Mouse (Mus musculus): ENCODE measurements around the gene Dusp10.

Dusp10 gene

DNA sequence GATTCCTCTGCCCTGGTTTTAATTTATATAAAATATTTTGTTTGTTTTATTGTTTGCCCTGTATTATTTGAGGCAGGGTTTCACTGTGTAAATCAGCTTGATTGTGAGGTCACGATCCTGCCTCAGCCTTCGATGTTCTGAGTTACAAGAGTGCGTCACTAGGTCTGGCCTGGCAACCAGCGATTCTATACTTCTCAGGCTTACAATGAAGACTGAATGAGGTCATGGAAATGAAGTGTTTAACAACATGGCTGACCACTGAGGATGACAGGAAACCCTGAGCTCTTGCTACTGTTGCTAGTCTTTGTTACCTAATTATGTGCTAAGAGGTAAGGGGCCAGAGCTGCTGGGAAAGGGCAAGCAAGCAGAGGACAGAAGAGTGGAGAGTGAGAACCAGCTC is at the start of gene Dusp10:
Gene Dusp10, plus strand, starts transcription at position 197 of the 400 bp plus-strand sequence.
- no peak for DNase-seq (ENCODE audit: low read depth, low spot score)

DNA sequence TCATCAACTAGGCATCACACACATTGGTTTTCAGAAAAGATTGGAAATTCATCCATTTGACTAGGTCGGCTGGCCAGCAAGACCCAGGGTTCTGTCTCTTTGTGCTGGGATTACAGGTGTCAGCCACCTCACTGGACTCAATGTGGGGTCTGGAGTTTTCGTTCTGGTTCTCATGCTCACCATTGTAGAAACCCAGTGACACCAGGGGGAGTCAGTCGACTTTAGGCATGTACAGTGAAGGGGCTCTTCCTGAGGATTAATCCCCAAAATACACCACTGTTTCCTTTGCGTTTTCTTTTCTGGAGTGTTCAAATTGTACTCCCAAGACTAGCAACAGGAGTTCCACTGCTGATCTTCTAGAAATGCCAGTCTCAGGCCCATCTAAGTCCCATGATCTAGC is 47.8 kb upstream of the Dusp10 start:
- no peak for DNase-seq (ENCODE audit: low read depth, low spot score)

DNA sequence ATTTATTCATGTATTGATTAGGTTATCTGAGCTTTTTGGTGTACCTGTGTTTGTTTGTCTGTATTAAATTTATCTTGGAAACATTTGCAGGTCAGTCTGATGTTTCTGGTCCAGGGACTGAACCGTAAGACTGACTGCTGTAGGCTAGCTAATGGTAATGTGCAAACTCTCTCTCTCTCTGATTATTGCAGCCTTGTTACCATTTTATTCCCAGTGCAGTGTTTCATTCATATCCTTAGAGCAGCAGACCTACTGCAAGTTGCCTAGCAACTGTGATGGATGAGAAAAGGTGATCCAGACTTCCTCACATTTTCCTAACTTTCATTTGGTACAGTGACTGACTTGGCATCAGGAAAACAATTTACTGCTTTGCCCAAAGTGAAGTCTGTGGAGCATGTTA is 43.8 kb upstream of the Dusp10 start:
- DNase-seq (ENCODE audit: low read depth, low spot score), result no peak

- no peak for DNase-seq (ENCODE audit: low read depth, low spot score)
These were observed 33.3 kb upstream of the Dusp10 start for GRCm38 (mm10) chr1:183979814-183980243.

DNA sequence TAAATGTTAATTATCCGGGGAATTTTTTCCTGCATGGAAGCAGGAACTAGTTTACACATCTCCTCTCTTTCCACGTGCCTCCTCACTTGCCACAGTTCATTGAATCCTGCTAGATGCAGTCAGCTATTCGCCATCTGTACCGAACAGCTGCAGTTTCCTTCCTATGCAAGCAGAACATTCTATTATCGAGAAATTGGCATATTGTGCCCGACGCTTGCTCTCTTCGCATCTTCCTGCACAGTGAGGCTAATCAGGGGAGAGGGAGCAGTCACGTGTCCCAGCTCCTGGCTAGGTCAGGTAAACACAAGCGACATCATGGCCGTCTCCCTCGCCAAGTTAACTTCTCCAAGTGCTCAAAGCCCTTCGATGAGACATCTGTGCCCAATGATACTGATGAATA is 31.0 kb upstream of the Dusp10 start:
- peak; percentile 8 for DNase-seq (ENCODE audit: low read depth, low spot score)

DNA sequence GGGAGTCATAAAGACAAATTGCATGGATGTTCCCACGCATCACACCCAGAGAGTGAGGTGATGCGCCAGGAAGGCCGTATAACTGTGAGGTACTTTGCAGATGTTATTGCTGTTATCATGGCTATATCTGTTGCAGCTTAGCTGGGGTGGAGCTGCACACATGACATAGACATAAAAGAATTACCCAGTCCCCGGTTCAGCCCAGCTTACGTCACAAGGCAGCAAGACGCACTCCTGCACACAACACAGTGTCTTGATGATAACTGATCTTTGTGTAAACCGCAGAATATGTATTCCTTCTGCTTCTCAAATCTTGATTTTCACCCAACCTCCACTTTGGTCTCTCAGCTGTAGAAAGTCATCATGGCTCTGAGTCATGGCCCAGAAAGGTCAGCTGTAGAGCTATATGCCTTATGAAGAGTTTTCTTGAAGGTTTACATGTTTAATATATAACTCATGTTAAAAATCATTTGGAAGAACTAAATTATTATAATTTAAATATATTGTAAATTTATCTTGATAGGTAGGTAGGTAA is 25.3 kb upstream of the Dusp10 start:
- DNase-seq (ENCODE audit: low read depth, low spot score), result no peak

GRCm38 (mm10) chr1:183991921-183992320 is 21.2 kb upstream of the Dusp10 start:
- no peak for DNase-seq (ENCODE audit: low read depth, low spot score)

DNA sequence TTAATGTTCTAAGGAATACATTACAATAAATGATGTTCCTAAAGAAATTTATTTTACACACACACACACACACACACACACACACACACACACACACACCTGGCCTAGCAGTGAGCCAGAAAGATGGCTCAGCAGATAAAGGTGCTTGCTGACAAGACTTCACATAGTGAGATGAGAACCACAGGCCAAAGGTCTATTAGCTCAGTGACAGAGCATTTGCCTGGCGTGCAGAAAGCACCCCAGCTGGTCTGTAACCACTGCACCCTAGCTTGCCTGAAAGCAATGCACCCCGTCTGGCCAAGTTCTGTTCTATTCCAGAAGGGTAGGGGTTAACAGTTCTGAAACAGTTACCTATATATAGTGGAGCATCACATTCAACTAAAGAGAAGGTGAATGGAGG is 15.9 kb upstream of the Dusp10 start:
- no peak for DNase-seq (ENCODE audit: low read depth, low spot score)

GRCm38 (mm10) chr1:184002470-184002869 is 10.6 kb upstream of the Dusp10 start:
- DNase-seq (ENCODE audit: low read depth, low spot score), result no peak

GRCm38 (mm10) chr1:184004311-184004710 is 8.8 kb upstream of the Dusp10 start:
- DNase-seq (ENCODE audit: low read depth, low spot score), result peak; percentile 20

DNA sequence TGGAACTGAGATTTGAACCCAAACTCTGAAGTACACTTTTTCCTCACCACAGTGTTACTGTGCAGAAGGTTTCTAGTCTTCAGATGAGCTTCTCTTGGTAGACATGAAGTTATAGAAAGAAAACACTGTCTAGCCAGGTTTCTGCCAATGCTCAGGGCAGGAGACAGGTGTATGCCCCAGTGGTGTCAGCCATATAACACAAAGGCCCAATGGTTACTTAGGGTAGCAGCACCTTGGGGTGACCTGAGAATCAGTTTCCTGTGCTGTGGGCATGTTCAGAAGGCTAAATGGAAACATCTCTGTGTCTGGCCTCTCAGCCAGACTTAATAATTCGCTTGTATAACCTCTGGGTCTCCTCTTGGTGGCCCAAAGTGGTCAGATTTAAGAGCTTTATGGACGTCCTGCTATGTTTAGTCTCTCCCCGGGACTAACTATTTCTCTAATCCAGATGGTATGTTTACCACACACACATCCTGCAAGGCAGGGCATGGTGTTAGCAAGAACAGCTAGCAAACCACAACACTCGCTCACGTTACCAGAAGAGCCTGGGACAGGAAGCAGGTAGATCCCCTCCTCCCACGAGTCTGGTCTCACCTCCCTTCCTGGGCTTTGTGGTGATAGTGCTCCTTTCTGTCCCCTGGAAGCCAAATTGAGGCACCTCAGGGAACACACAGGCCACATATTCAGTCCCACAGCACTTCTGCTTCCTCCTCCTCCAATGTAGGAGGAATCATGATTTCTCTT is 7.6 kb upstream of the Dusp10 start:
- DNase-seq (ENCODE audit: low read depth, low spot score), result no peak

DNA sequence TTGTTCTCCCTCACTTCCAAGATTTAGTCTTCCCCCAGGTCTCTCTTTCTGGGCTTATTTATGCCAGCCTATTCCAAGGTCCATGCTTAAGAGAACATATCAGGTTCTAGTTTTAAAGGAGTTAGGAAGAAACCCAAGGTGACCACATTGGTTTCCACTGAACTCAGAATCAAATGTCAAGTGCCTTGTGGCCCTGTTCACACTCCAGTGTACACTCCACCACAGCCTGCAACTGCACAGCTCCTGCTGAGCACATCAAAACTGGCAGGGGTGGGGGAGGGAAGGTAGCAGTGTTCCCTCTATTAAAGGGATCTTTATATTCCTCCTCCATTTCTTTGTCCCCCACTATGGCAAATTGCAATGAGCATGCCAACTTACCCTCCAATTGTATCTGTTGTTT is 7.0 kb upstream of the Dusp10 start:
- no peak for DNase-seq (ENCODE audit: low read depth, low spot score)

DNA sequence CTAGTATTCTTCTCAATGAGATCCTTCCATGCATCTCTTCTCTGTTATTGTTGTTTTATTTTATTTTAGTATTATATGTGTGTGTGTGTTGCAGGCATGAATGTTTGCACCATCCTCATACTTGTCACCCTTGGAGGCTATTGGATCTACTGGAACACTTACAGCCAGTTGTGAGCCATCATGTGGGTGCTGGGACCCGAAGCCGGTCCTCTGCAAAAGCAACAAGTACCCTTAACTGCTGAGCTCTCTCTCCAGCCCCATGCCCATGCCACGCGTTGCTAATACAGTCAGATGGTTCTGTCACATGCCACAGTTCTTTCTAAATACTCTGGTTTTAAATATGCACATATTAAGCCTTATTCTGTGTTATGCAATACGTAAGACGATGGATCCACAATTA is 1.8 kb upstream of the Dusp10 start:
- DNase-seq (ENCODE audit: low read depth, low spot score), result no peak

GRCm38 (mm10) chr1:184014091-184014490 is 989 bp downstream of the Dusp10 start:
- DNase-seq (ENCODE audit: low read depth, low spot score), result no peak

DNA sequence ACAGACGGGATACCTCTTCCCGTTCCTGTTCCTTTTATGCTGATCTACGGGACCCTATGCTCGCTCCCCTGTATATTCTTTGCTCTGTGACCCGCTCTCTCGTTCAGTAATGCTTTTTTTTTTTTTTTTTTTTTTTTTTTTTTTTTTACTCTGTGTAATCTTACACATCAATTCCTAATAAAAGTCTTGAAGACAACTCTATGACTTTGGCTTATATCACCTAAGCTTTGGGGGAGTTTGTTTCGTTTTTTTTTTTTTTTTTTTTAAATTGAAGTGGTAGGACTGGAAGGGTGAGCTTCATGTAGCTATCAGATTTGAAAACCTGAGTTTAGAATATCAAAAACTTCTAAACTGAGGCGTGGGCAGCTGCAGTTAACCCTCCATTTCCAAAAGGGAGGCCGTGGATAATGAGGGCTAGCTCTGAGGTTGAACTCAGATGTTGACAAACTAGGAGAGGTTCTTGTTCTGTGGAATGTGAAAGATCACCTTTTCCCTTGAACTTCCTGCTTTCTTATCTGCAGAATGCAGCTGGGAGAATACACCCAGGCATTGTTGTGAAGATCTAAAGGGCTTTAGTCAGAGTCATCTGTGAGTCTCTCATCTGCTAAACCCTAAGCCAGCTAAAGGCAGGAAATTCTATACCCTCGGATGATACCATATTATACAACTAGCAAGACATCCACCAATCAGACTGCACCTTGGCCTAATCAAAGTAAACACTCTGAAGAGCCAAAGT is 3.1 kb downstream of the Dusp10 start:
- DNase-seq (ENCODE audit: low read depth, low spot score), result no peak

DNA sequence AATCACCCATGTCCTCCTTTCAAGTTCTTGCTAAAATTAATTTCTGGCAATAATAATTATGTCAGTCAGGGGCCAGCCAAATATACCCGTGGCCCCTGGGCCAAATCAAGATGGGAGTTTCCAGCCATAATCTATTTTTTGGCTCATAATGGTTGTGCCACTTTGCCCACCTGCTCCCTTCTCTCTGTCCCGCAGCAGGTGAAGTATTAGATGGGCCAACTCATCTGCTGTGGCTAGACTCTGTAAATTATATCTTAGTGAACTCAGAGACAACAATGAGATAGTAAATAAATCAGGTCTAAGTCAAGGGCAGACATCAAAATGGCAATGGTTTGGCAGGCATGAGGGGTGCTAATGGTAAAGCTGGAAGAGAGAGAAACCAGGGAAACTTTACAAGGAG is 4.5 kb downstream of the Dusp10 start:
- no peak for DNase-seq (ENCODE audit: low read depth, low spot score)

DNA sequence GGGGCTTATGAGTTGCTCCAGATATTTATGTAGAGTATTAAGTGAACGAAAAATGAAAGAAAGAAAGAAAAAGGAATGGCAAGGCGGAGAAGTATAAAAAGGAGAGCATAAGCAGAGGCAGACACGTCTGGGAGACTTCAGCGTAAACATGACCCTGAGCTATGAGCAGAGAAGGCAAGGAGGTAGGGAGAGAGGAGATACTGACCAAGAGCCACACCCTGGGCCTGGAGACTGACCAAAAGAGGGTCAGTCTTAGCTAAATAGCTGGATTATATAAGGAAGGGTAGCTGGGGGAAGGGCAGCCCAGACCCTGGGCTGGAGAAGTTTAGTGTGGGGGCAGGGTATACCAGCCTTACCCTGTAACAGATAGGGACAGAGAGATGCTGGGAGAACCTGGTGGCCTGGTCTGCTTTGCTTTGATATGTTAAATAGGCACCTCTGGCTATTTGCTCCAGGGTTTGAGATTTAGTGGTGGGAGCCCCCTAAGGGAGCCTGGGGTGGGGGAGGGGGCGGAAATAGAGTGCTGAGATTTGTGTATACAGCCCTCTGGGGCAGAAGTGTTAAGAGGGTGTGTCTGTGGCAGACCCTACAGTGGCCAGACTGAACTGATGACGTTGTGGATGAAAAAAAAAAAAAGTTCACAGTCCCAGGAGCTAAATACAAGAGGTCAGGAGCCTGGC is 6.1 kb downstream of the Dusp10 start:
- no peak for DNase-seq (ENCODE audit: low read depth, low spot score)

- no peak for DNase-seq (ENCODE audit: low read depth, low spot score)
These were observed 6.6 kb downstream of the Dusp10 start for GRCm38 (mm10) chr1:184019722-184020107.

DNA sequence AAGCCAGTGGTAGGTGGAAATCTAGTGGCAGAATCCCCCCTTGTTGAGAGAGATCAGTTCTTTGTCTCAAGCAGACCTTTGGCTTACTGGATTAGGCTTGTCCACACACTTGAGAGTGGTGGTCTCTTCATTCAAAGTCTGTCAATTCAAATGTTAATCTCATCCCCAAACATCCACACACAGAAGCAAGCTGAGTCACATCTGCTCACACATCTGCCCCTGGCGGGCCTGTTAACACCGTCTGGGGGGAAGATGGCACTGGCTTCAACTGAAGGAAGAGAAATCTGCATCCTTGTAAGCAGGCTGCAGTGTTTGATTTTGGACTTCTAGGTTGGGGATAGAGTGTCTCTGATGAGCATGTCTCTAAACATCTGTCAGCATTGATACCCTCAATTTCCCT is 10.9 kb downstream of the Dusp10 start:
- no peak for DNase-seq (ENCODE audit: low read depth, low spot score)

DNA sequence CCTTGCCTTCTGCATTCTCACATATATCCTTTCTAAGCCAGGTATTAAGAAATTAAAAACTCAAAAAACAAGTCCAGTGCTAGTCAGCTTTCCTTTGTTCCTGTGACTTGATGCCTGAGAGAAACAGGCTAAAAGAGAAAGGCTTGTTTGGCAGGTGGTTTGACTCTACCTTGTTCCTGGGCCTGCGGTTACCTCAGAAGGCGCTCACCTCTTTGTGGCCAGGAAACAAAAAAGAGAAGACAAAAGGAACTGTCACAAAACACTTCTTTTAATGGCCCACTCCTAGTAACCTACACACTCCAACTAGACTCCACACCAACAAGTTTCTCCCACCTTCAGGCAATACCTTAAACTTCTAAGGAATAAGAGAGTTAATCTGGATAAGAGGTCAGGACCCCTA is 11.5 kb downstream of the Dusp10 start:
- DNase-seq (ENCODE audit: low read depth, low spot score), result no peak

DNA sequence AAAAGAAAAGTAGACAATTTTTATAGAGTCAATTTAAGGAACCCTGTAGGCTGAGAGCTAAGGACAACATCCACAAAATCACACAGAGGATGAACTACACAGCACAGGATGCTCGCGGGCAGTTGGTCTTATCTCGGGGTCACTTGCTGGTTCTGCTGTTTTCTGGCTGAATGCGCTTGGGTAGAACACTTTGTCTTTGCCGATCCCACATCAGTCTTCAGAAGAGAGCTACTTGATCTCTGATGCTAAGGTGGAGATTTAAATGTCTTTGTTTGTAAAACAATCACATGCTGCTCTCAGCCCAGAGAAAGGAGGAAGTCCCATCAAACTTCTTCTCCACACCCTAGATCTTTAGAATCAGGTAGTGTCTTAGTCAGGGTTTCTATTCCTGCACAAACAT is 12.0 kb downstream of the Dusp10 start:
- no peak for DNase-seq (ENCODE audit: low read depth, low spot score)

DNA sequence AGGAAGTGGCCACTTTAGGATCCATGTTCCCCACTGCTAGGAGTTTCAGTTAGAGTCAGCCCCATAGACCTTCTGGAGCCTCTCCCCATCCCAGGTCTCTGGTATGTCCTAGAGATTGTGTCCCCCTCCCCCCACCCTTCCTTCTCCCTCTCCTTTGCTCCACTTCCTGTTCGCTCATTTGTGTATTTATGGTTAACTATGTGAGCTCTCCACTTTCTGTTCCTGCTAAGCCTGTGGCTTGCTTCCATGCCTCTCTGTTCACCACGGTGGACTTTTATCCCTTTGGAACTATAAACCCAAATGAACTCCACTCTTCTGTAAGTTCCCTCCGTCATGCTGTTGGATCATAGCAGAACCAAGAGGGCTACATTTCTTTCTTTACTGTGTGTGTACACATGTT is 13.9 kb downstream of the Dusp10 start:
- DNase-seq (ENCODE audit: low read depth, low spot score), result no peak

Data from retina, adult 2 months (tissue).